Mouse (Mus musculus): ENCODE measurements around the gene Paqr6. TPM values are rescaled to one million over a fixed set of nuclear protein-coding genes. Genes with fewer than 3 reads are reported as not detected.

The Paqr6 gene
- polyA plus RNA-seq, 1 experiment, result 3.6 TPM

DNA sequence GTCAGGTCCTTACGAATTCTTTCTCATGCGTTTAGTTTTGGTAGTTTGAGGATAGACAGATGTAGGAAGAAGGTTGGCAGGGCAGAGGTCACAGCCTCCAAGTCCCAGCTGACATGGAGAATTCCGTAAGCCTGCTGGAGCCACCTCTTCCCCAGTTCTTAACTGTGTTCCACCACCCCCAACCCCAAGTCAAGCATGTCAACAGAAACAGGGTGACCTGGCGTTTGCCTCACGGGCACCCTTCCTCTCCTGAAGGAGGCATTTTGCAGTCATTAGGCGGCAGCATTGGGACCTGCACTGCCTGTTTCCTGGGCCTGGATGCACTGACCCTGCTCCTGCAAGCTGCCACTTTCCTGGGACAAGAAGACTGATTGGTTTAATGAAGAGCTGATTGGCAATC lies 53.6 kb downstream of the Paqr6 start:
- DNase-seq, result no peak
- 70% methylated on average over 6 of the region's 6 CpGs for WGBS
- Histone ChIP-seq H3K4me3 (ENCODE audit: insufficient read depth, low read depth, low read length) (no peak overlapping the region), H3K36me3 (ENCODE audit: control insufficient read depth, insufficient read depth, low read length) (no peaks in the 10 kb centered on the region; the same call in 1 of the 2 replicates), H3K27ac (ENCODE audit: insufficient read depth, low read depth, low read length) (no peak overlapping the region), H3K4me1 (ENCODE audit: control insufficient read depth, insufficient read depth, low read length) (peaks cover 13% of the 10 kb centered on the region), H3K27me3 (replicated peaks; ENCODE audit: control insufficient read depth, insufficient read depth, low read length) (no peaks in the 10 kb centered on the region)
- TF ChIP-seq CTCF (conservative IDR thresholded peaks at IDR 0.05; ENCODE audit: insufficient read depth, insufficient read length, low read depth, low read length) (no peak), POLR2A (IDR thresholded peaks at IDR 0.05; ENCODE audit: low read depth, low read length) (no peak)

Other genes with a start within 250 kb of the Paqr6 start
- 41.8 and 42.7 TPM in 2 replicates for gene Mef2d, start 222.2 kb upstream of the Paqr6 start, polyA plus RNA-seq (2012; rRNA removed)
- gene Rhbg, start 109.9 kb upstream of the Paqr6 start, polyA plus RNA-seq (2012; rRNA removed), result 94.4 and 106 TPM in 2 replicates
- gene Gm38392, start 77.4 kb upstream of the Paqr6 start, polyA plus RNA-seq (2012; rRNA removed), result 0.22 and 0.23 TPM in 2 replicates
- 5.7 and 8.0 TPM in 2 replicates for gene Tsacc, start 67.6 kb upstream of the Paqr6 start, polyA plus RNA-seq (2012; rRNA removed)
- 132 and 157 TPM in 2 replicates for gene Cct3, start 67.5 kb upstream of the Paqr6 start, polyA plus RNA-seq (2012; rRNA removed)
- 426 and 429 TPM in 2 replicates for gene Glmp, start 39.6 kb upstream of the Paqr6 start, polyA plus RNA-seq (2012; rRNA removed)
- 14.1 and 15.2 TPM in 2 replicates for gene Tmem79, start 28.4 kb upstream of the Paqr6 start, polyA plus RNA-seq (2012; rRNA removed)
- gene Smg5, start 28.3 kb upstream of the Paqr6 start, polyA plus RNA-seq (2012; rRNA removed), result 47.8 and 54.6 TPM in 2 replicates
- 3.2 and 3.5 TPM in 2 replicates for gene Bglap3, start 8.2 kb downstream of the Paqr6 start, polyA plus RNA-seq (2012; rRNA removed)
- not detected in 2 replicates for gene Bglap2, start 14.1 kb downstream of the Paqr6 start, polyA plus RNA-seq (2012; rRNA removed)
- gene Bglap, start 19.9 kb downstream of the Paqr6 start, polyA plus RNA-seq (2012; rRNA removed), result 0.61 TPM in 1 of 2 replicates, not detected in the other
- 33.9 and 34.4 TPM in 2 replicates for gene Pmf1, start 45.7 kb downstream of the Paqr6 start, polyA plus RNA-seq (2012; rRNA removed)
- gene Slc25a44, start 60.6 kb downstream of the Paqr6 start, polyA plus RNA-seq (2012; rRNA removed), result 38.3 and 42.7 TPM in 2 replicates
- gene Sema4a, start 96.6 kb downstream of the Paqr6 start, polyA plus RNA-seq (2012; rRNA removed), result 176 and 197 TPM in 2 replicates
- 55.2 and 73.2 TPM in 2 replicates for gene Lmna, start 145.4 kb downstream of the Paqr6 start, polyA plus RNA-seq (2012; rRNA removed)
- gene Mex3a, start 167.8 kb downstream of the Paqr6 start, polyA plus RNA-seq (2012; rRNA removed), result 0.61 and 0.63 TPM in 2 replicates
- gene Rab25, start 183.7 kb downstream of the Paqr6 start, polyA plus RNA-seq (2012; rRNA removed), result 50.1 and 50.9 TPM in 2 replicates
- 247 and 277 TPM in 2 replicates for gene Lamtor2, start 188.5 kb downstream of the Paqr6 start, polyA plus RNA-seq (2012; rRNA removed)
- 59.9 and 63.5 TPM in 2 replicates for gene Ubqln4, start 189.2 kb downstream of the Paqr6 start, polyA plus RNA-seq (2012; rRNA removed)
- gene Ssr2, start 211.3 kb downstream of the Paqr6 start, polyA plus RNA-seq (2012; rRNA removed), result 180 and 193 TPM in 2 replicates
- gene Arhgef2, start 241.4 kb downstream of the Paqr6 start, polyA plus RNA-seq (2012; rRNA removed), result 74.5 and 80.7 TPM in 2 replicates

All from kidney, adult 2 months (tissue).